Mouse (Mus musculus) granulocyte monocyte progenitor cell, adult 5-6 weeks (primary cell): Measurements from ENCODE around the gene Crk. TPM values are rescaled to one million over a fixed set of nuclear protein-coding genes. Genes with fewer than 3 reads are reported as not detected.
"Not testable (repeated sequence)": the region's sequence is repeated elsewhere in the genome, so short reads cannot be mapped to it uniquely, and the experiment has no call there.

Source experiments
- ATAC-seq: replicated peaks from 2 replicates; pipeline ENCODE4 v1.8.0; 2016; ENCODE audit warnings: mild to moderate bottlenecking, moderate TSS enrichment, inconsistent platforms; ENCODE audit not compliant: poor library complexity, severe bottlenecking
- total RNA-seq, 2 experiments: library from RNA; stranded (forward) in 1 of 2; stranded (reverse) in 1 of 2; fragments of 200-712, 200-1000 nt in 1 of 2; fragments of >200 nt in 1 of 2; fragmentation: Nextera tagmentation in 1 of 2; gene quantifications; 2 replicates each; pipeline ENCODE4 v1.2.3; 2014 to 2017

The Crk gene
- total RNA-seq, 2 experiments from 2014 or later, result 31.7 to 38.1 TPM

DNA sequence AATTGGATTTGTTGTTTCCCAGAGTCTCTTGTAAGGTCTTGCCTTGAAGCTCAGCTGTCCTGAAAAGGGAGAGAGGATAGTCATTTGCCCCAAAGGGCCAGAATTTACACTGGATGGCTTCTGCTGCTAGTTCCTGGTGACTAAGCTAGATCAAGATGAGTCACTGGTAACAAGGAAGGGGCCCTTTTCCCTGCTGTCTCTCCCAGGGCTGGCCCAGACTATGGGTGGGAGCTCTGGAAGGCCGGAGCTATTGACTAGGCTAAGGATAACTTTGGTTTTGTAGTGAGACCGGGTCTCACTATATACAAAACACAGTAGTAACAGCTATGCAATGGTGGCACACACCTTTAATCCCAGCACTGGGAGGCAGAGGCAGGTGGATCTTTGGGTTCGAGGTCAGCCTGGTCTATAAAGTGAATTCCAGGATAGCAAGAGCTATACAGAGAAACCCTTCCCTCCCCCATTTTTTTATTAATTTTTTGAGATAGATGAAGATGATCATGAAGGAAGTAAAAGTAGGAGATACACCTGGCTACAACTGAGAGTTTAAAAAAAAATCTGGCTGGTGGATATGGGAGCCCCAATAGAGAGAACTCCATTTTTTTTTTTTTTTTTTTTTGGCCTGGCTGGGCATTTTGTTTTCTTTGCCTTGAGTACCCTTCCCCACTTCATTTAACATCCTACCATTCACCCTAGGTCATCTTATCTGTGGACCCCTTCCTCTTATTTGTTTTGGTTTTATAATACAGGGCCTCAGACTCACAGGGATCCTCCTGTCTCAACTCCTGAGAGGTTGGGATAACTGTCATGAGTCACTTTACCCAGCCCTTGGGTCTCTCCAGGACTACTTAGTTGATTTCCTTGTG is 945 bp upstream of the Crk start:
- ATAC-seq, result no peak

DNA sequence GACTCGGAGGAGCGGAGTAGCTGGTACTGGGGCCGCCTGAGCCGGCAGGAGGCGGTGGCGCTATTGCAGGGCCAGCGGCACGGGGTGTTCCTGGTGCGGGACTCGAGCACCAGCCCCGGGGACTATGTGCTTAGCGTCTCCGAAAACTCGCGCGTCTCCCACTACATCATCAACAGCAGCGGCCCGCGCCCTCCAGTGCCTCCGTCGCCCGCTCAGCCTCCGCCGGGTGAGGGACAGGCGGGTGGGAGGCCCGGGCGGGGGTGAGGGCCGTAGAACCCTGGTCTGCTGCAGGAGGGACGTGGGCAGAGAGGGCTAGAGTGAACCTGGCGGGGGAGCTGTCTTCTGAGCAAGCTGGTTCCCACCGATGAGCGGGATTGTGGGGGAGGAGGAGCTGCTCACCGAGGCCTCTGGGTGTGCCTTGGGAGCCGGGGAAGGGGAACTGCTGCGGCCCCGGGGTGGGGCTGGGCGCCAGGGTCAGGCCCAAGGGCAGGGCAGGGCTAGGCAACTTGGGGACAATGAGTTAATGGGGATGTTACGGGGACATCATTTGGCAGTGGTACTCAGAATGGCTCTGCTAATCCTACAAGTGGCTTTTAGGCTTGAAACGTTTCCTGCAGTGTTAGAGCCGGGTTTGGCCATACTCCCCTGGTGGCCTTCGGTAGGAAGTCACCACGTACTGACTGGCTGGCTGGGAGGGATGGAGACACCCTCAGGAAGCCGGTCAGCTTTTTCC is 546 bp downstream of the Crk start:
- ATAC-seq, result peak; percentile 65

DNA sequence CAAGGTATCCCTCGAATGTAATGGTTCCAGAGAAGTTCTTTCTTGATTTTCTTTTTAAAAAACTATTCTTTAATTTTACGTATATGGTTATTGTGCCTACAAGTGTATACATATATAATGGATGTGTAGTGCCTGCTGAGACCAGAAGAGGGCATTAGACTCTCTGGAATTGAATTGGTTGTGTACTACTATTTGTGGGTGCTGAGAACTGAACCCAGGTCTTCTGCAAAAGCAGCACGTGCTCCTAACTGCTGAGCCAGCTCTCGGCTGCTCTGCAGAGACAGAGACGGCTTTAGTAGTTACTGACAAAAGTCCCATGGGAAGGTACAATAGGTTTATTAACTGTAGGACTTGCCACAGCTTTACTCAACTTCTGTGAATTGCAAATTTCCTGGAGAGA is 5.4 kb downstream of the Crk start:
- ATAC-seq, result no peak

DNA sequence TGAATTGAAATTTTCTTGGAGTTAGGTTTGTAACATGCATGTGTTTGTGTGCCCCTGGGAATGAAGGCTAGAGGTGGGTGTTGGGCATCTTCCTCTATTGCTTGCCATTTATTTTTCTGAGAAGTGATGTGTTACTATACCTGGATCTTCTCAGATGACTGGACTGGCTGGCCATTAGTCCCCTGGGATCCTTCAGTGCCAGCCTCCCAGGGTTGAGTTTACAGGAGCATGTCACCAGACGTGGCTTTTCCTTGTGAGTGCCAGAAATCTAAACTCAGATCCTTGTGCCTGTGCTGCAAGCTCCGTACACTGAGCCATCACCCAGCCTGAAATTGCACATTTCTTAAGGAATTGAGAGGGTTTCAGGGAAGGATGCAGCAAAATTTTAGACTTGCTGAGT is 5.9 kb downstream of the Crk start:
- ATAC-seq, result no peak

DNA sequence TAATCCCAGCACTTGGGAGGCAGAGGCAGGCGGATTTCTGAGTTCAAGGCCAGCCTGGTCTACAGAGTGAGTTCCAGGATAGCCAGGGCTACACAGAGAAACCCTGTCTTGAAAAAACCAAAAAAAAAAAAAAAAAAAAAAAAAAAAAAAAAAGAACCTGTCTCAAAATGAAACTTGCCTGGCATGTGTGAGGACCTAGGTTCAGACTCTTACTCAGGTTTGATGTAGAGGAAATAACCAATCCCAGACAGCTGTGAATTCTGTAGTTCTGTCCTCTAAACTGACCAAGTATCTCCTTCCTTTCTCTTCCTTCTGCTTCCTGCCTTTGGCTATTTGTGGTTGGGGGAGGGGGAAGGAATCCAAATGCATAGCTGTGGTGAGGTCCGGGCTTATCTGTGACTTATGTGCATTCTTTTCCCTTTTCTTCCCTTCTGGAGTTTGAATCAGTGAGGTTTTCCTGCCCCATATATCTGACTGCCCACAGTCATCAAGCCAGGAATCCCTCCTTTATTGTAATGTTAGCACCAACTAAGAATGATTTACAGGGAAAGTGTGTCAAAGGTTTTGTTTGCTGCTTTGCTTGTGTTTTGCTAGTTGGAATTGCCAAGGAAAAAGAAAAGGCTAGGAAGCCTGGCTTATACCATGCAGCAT is 8.4 kb downstream of the Crk start:
- ATAC-seq, result 0 out of 2 replicates have a peak, but pooled peaks have one; percentile 27

DNA sequence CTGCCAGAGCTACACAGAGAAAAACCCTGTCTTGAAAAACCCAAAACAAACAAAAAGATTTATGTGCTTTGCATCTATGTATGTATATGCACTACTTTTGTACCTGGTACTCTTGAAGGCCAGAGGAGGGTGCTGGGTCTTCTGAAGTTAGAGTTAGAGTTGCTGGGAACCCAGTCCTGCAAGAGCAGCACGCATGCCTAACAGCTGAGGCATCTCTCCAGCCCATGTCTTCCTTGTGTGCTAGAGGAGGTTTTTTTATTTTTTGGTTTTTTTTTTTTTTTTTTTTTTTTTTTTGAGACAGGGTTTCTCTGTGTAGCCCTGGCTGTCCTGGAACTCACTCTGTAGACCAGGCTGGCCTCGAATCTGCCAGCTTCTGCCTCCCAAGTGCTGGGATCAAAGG is 9.1 kb downstream of the Crk start:
- no peak for ATAC-seq

DNA sequence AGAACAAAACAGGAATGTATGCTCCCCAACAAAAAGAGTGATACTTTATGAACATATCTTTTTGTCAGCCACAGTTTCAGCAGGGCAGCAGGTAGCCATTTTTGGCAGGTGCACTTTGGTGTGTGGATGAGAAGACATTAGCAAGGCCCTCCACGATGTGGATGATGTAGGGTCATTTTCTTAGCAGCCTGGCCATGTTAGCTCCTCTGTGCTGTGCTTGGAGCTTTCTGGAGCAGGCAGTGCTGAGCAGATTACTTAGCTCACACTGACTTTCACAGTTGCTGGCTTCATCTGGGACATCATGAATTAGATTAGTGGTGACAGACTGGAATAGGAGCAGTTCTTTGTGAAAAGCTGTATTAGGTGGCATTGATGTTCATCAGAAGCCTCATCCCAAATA is 10.9 kb downstream of the Crk start:
- ATAC-seq, result no peak

DNA sequence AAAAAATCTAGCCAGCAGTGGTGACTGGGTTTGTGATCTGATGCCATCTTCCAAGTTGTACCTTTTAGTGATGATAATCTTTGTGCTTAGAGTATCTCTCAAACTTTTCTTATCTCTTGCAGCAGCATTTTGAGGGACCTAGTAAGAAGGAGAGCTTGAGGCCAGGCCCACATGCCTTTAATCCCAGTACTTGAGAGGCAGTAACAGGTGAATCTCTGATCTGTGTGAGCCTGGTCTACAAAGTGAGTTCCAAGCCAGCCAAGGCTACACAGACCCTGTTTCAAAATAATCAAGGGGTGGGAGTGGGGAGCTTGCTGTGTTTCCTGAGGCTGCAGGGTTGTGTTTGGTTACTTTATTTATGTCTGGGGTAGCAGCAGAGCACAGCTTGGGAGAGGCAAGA is 12.0 kb downstream of the Crk start:
- no peak for ATAC-seq

DNA sequence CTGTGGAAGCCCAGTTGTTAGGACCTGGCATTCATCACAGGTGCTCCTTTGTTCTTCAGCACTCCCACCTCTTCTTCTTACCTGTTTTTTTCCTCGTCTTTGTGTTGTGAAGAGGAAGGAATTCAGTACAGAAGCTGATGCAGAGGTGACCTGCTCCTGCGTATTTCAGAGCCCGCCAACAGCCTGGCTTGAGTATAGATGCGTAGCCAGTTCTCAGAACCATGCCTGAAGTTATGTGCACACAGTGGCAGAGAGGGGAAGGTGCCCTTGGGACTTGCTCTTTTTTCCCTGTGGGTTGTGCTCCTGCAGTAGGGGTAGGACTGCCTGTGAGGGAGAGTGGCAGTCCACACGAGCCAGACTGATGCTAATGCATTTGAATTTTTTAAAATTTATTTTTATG is 14.5 kb downstream of the Crk start:
- no peak for ATAC-seq

DNA sequence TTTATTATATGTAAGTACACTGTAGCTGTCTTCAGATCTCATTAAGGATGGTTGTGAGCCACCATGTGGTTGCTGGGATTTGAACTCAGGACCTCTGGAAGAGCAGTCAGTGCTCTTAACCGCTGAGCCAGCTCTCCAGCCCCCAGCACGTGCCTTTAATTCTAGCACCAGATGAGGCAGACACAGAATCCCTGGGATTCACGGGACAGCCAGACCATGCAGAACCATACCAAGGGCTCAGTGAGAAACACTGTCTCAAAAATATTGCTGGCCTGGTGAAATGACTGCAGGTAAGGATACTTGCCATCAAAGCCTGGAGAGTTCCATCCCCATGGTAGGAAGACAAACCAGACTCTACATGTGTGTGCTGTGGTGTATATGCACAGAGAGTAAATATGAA is 18.4 kb downstream of the Crk start:
- ATAC-seq, result not testable (repeated sequence)

DNA sequence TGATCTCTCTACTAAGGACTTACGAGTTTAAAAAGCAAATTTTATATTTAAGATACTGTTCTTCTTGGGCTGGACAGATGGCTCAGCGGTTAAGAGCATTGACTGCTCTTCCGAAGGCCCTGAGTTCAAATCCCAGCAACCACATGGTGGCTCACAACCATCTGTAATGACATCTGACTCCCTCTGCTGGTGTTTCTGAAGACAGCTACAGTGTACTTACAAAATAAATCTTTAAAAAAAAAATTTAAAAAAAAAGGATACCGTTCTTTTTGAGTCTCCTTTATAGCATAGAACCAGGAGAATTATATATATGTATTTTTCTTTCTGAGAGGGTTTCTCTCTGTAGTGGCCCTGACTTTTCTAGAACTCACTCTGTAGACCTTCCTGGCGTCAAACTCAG is 21.5 kb downstream of the Crk start:
- no peak for ATAC-seq

DNA sequence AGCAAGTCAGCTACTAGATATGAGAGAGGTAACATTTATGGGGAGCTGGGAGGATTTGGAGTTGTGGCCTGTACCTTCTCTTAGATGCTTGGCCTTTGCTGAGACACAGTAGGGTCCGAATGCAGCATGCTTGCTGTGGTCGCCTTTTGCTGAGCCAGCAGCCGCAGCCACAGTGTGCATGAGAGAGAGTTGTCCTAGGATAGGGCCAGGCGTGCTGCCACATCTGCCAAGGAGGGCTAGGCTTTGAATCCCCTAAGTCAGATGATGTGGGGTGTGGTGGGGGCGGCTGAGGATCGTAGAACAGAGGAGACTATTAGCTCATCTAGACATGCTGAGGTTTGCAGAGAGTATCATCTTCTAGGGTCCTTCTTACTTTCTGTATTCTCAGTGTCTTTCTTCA is 23.7 kb downstream of the Crk start:
- no peak for ATAC-seq

DNA sequence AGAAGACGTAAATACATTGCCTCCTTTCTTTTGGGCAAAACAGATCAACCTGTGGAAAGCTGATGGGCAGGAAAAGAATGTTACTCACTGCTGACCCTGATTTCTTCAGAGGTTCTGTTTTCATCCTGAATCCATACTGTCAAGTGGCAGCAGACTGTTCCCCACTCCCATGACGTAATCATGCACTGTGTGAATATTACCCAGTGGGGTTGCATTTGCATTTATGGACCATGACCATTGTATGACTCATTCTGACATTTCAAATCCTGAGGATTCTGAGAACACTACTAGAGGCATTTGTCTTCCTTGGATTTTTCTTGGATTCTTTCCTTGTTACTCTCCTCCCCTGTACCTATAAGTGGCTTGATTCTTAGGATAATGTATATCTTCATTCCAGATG is 24.7 kb downstream of the Crk start:
- ATAC-seq, result no peak

DNA sequence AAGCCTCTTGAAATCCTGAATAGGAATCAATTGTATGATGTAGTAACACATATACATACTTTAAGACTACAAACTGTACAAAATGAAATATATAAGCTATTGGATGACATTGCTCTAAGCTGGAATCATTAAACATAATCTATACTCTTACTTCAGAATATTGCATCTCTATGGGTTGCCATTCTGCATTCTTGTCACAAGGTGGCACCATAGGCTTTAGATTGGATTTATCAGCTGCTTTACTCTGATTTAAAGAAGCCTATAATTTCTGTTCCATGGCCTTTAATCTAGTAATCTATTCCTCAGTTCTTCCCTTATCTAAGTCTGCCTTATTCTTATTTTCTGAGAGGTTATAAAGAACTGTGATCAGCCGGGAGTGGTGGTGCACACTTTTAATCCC is 34.9 kb downstream of the Crk start:
- ATAC-seq, result peak; percentile 37; the same call in 1 of the 2 replicates

DNA sequence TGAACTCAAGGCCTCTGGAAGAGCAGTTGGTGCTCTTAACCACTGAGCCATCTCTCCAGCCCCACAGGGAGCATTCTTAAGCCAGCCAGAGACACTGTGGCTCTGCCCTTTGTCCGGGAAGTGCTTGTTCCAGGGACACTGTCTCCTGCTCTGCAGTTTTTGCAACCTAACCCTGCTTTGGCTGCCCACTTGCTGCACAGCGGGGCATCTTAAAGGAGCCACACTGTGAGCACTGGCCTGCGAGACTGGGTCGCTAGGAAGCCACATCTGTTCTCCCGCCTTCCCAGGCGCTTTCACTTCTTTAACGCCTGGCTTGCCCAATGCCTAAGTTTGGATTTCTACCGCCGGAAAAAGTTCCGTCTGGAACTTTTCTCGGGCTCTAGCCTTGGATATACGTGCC is 36.5 kb downstream of the Crk start:
- no peak for ATAC-seq

DNA sequence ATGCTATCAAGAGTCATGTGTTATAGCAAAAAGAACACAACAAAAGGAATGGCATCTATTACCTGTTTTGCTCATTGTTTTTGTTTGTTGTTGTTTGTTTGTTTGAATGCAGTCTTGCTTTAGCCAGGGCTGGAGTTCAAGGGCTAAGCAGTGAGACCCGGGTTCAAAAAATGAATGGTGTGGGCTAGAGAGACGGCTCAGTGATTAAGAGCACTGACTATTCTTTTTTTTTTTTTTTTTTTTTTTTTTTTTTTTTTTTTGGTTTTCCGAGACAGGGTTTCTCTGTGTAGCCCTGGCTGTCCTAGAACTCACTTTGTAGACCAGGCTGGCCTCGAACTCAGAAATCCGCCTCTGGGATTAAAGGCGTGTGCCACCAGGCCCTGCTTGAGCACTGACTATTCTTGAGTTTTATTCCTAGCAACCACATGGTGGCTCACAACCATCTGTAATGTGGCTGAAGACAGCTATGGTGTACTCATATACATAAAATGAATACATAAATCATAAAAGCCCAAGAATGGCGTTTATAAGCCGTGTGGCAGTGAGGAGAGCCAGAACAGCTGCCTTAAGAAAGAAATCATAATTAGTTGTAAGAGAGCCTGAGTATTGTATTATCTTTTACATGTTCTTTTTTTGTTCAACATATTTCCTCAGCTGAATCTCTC is 37.7 kb downstream of the Crk start:
- no peak for ATAC-seq

DNA sequence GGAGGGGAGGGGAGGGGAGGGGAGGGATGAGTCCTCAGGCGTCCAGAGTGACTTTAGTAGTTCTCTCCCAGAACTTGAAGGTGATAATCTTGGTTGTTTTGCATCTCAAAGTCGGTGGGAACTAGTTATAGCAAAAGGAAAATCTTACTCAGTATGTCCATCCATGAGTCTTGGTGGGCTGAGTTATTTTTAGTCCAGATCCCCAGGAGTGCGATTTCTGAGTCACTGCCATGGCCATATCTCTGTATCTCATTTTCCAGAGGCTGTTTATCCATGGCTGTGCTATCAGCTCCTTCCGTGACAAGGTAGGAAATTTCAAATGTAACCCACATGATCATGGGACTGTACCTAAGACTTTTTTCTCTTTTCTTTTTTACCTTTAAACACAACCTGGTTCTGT is 43.3 kb downstream of the Crk start:
- no peak for ATAC-seq

DNA sequence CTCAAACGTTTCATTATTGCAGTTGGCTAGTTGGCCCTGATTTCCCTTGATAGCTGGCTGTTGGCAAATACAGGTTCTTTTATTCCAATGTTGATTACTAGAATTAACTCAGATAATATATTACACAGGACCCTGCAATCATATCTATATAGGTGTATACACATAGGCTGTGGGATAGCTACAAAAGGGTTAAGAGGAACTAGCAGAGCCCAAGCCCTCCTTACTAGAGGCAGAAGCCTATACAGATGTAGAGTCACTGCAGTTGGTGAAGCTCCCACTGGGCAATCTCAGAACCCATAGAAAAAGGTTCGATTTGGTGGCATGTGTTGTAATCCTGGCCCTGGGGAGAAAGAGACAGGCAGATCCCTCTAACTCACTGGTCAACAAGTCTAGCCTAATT is 48.1 kb downstream of the Crk start:
- peak; percentile 50; the same call in 1 of the 2 replicates for ATAC-seq

DNA sequence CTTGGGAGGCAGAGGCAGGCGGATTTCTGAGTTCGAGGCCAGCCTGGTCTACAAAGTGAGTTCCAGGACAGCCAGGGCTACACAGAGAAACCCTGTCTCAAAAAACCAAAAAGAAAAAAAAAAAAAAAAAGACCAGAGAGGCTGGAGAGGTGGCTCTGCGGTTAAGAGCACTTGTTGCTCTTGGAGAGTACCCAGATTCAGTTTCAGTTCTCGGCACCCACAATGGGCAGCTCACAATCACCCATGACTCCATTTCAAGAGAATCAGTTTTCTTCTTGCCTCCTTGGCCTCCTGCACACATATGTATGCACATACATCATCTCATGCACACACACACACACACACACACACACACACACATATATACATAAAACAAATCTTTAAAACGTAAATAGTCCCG is 48.6 kb downstream of the Crk start:
- not testable (repeated sequence) for ATAC-seq

DNA sequence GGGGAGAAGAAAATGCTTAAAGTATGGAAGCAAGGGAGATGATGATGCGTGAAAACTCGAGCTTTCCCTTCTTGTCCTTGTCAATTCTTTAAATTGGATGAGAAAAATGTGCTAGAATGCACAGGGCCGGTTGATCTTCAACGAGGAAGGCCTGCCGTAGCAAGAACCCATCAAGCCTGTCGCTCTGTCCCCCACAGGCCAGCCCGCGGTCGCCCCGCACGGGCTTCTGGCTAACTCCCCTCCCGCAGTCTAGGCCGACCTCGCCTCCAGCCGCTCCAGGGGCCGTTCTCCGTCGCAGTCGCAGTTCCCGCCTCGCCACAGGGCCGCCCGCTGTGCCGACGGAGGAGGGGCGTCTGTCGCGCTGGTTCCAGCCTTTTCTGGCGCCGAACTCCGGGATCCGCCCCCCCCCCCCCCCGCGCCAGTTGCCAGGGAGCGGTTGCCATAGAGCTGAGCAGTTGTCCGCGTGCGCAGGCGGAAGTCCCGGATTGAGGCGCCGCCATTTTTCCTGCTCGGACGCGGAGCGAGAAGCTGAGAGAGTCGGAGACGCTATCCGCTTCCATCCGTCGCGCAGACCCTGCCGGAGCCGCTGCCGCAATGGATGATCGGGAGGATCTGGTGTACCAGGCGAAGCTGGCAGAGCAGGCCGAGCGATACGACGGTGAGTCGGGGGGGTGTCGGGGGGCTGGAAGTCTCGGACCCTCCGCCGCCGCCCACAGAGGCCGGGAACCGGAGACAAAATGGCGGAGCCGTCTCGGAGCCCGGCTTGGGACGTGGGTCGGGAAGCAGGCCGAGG is 53.6 kb downstream of the Crk start, which contains the start of gene Ywhae:
Gene Ywhae (plus strand): TSS at position 436 of the 793 bp plus-strand sequence.
- ATAC-seq, result peak; percentile 85
